Mouse (Mus musculus) stomach, embryonic 15.5 days (tissue): ENCODE data around the gene Foxl1. TPM values are rescaled to one million over a fixed set of nuclear protein-coding genes. Genes with fewer than 3 reads are reported as not detected.

Experiments used
- ATAC-seq: fragments of 200-750 bp; cut with Nextera tagmentation; 2 replicates; pipeline ENCODE4 v1.8.0; 2017; ENCODE audit warnings: low read depth, moderate number of reproducible peaks, moderate TSS enrichment; ENCODE audit not compliant: insufficient read depth, low FRiP score
- H3K27ac ChIP-seq: fragments of 300-500 bp; sonication (generic); 2 replicates; pipeline ENCODE4 v1.5.1; 2015; ENCODE audit warnings: mild to moderate bottlenecking, inconsistent platforms
- H3K27me3 ChIP-seq: fragments of 300-500 bp; sonication (generic); replicated peaks from 2 replicates; pipeline ENCODE4 v1.6.1; 2015; ENCODE audit warnings: inconsistent platforms
- H3K36me3 ChIP-seq: fragments of 300-500 bp; sonication (generic); 2 replicates; pipeline ENCODE4 v1.6.1; 2015; ENCODE audit warnings: inconsistent platforms
- H3K4me1 ChIP-seq: fragments of 300-500 bp; sonication (generic); 2 replicates; pipeline ENCODE4 v1.6.1; 2015; ENCODE audit warnings: inconsistent platforms
- H3K4me2 ChIP-seq: fragments of 300-500 bp; sonication (generic); 2 replicates; pipeline ENCODE4 v1.6.1; 2015; ENCODE audit warnings: mild to moderate bottlenecking, inconsistent platforms
- H3K4me3 ChIP-seq: fragments of 300-500 bp; sonication (generic); replicated peaks from 2 replicates; pipeline ENCODE4 v1.5.1; 2015; ENCODE audit warnings: inconsistent platforms
- H3K9ac ChIP-seq: fragments of 300-500 bp; sonication (generic); 2 replicates; pipeline ENCODE4 v1.6.1; 2015; ENCODE audit warnings: inconsistent platforms
- H3K9me3 ChIP-seq: fragments of 300-500 bp; sonication (generic); 2 replicates; pipeline ENCODE4 v1.6.1; 2016; ENCODE audit warnings: inconsistent platforms
- WGBS: fragments of 180-500 bp; shearing (Covaris S2); methylation state at CpG from one replicate; pipeline ENCODE4 v1.1.7; 2015; 5-methylcytosine and 5-hydroxymethylcytosine counted together
- polyA plus RNA-seq: library from polyadenylated mRNA; unstranded; fragments of >200 nt; fragmentation: Nextera tagmentation; extraction: Ambion mirVana; gene quantifications from 2 replicates; pipeline ENCODE4 v1.2.1, GENCODE M21; 2015

The Foxl1 gene
- polyA plus RNA-seq, 1 experiment from 2014 or later = 7.2 TPM

DNA sequence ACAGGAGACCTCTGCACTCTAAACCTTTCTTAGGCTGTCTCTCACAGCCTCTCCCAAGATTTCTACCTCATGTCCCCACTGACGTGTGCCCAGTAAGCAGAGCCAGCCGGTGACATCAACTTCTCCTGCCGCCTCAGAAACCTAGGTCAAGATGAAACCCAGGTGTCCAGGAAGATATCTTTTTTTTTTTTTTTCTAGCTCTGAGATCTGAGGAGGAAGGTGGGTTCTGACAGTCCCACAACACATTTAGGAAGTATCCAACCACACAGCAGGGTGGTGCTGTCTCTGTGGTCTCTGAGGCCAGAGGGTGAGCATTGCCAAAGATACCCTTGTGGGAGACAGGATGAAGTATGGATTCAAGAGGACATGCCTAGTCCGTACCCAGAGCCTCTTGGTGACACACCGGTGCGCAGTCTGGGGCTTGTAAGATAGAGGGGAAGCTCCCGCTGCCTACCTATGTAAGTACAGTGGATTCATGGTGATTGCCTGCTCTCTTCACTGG lies 29.3 kb downstream of the Foxl1 start:
- Histone ChIP-seq H3K27me3 (no peaks in the 10 kb centered on the region), H3K9ac (no peak overlapping the region), H3K36me3 (no peaks in the 10 kb centered on the region), H3K9me3 (no peaks in the 10 kb centered on the region), H3K4me1 (no peaks in the 10 kb centered on the region), H3K4me3 (no peak overlapping the region), H3K27ac (no peak overlapping the region), H3K4me2 (no peak overlapping the region)
- WGBS = 81% methylated on average over 7 of the region's 7 CpGs
- ATAC-seq = no peak

DNA sequence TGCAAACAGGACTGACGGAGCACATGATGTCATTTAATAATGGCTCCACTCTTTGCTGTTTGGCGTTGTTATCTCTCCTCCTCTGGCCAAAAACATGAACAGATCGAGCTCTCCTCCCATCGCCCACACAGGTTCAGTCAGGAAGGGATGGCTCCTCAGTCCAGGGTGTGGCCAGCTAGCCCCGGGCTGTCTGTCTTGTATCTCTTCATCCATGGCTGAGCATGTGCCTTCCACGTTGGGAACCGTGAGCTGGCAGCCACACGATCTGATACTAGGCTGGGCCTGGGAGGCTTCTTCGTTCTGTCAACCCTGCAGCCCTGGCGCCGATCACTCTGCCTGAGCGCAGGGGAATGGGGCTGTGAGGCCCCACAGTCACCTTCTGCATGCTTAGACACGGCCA lies 31.1 kb downstream of the Foxl1 start:
- 56% methylated on average over 13 of the region's 13 CpGs for WGBS
- Histone ChIP-seq H3K9ac (no peak overlapping the region), H3K9me3 (no peaks in the 10 kb centered on the region), H3K36me3 (no peaks in the 10 kb centered on the region), H3K27me3 (no peaks in the 10 kb centered on the region), H3K4me3 (no peak overlapping the region), H3K27ac (no peak overlapping the region), H3K4me1 (peaks cover 3% of the 10 kb centered on the region; the same call in 1 of the 2 replicates), H3K4me2 (no peak overlapping the region)
- no peak for ATAC-seq

DNA sequence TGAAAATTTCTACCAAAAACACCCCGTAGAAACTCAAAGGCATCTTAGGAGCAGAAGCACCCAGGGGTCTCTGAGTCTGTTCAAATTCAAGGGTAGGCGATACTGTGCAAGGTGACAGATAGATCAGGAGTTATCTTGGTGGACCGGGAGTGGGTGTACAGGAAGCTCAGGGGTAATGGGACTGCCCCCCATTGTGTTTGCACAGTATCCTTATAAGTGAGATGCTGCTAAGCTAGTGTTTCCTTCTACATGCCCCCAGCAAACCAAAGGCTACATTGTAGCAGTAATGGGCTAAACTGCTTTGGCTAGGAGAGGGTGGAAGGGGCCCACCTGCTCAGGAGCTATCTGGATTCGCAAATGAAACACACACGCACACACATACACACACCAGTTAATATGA lies 33.7 kb downstream of the Foxl1 start:
- Histone ChIP-seq H3K9me3 (no peaks in the 10 kb centered on the region), H3K4me2 (no peak overlapping the region), H3K27me3 (no peaks in the 10 kb centered on the region), H3K27ac (no peak overlapping the region), H3K4me3 (no peak overlapping the region), H3K36me3 (no peaks in the 10 kb centered on the region), H3K9ac (no peak overlapping the region), H3K4me1 (peaks cover 9% of the 10 kb centered on the region; the same call in 1 of the 2 replicates)
- ATAC-seq = no peak
- WGBS = 82% methylated on average over 5 of the region's 5 CpGs

DNA sequence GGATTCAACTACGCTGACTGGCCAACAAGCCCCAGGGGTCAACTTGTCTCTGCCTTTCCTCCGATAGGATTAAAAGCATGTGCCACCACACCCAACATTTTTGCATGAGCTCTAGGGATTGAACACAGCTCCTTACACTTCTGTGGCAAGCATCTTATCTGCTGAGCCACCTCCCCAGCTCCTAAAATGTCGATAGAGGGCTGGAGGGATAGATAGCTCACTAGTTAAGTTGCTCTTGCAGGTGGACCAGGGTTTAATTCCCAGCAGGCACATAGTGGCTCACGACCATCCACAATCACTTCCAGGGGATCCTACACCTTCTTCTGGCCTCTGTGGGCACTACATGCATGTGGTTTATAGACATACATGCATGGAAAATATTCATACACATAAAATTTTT lies 34.7 kb downstream of the Foxl1 start:
- WGBS = 70% methylated on average over 4 of the region's 4 CpGs
- no peaks in the 10 kb centered on the region for H3K36me3 ChIP-seq
- no peak overlapping the region for H3K4me3 ChIP-seq
- no peaks in the 10 kb centered on the region for H3K9me3 ChIP-seq
- no peak overlapping the region for H3K27ac ChIP-seq
- H3K4me1 ChIP-seq = peaks cover 9% of the 10 kb centered on the region; the same call in 1 of the 2 replicates
- no peak overlapping the region for H3K4me2 ChIP-seq
- no peak for ATAC-seq
- H3K27me3 ChIP-seq = no peaks in the 10 kb centered on the region
- no peak overlapping the region for H3K9ac ChIP-seq

DNA sequence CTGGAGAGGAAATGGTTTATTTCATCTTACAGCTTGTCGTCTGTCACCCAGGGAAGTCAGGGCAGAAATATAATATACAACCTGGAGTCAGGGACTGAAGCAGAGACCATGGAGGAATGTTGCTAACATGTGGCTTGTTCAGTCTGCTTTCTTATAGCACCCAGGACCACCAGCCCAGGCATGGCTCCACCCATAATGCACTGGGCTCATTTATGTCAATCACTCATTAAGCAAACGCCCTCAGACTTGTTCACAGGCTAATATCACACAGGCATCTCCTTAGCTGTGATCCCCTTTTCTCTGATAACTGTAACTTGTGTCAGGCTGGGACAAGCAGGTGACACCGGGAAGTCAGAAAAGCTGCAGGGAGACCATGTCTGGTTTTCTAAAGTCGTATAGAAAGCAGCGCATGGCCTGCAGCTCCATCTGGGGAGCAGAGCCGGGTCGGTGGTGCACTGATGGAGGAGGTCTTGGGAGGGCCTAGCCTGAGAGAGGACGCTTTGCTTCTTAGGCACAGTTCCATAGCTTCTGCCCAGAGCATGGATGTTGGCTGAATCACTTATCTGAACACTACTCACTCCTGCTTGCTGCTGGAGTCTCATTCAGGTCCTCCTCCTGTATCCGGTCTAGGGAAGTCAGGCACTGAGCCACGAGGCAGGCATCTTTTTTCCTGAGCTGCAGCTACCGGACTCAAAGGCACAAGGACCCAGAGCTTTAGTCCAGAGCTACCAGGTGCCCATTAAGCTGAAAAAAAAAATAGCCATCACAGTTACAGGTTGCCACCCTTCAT lies 35.4 kb downstream of the Foxl1 start:
- Histone ChIP-seq H3K27me3 (no peaks in the 10 kb centered on the region), H3K27ac (no peak overlapping the region), H3K4me1 (peaks cover 9% of the 10 kb centered on the region; the same call in 1 of the 2 replicates), H3K4me2 (no peak overlapping the region), H3K4me3 (no peak overlapping the region), H3K36me3 (no peaks in the 10 kb centered on the region), H3K9ac (no peak overlapping the region), H3K9me3 (no peaks in the 10 kb centered on the region)
- ATAC-seq = no peak
- WGBS = 65% methylated on average over 11 of the region's 11 CpGs

DNA sequence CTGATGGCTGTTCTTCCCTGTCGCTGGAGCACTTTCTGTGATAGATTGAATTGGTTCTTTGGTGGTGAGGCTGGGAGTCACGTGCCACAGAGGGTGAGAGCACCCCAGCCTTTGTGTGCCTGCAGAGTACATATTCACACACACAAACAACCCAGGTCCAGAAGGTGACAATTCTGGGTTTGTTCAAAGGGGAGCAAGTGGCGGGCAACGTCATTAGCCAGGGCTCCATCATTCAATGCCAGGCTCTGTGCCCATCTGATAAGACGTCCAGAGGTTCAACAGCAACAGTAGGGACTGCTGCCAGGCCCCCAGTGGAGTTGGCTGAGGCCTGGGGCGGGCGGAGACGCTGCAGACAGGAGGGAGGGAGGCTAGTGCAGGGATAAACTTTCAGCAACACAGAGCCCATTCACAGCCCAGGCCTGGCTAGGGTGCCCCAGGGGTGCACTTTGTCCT lies 36.3 kb downstream of the Foxl1 start:
- Histone ChIP-seq H3K27me3 (no peaks in the 10 kb centered on the region; the same call in 1 of the 2 replicates), H3K4me1 (peaks cover 9% of the 10 kb centered on the region; the same call in 1 of the 2 replicates), H3K36me3 (no peaks in the 10 kb centered on the region), H3K9ac (no peak overlapping the region), H3K27ac (no peak overlapping the region), H3K4me3 (no peak overlapping the region), H3K9me3 (no peaks in the 10 kb centered on the region), H3K4me2 (no peak overlapping the region)
- ATAC-seq = peak; percentile 67
- 35% methylated on average over 8 of the region's 8 CpGs for WGBS

DNA sequence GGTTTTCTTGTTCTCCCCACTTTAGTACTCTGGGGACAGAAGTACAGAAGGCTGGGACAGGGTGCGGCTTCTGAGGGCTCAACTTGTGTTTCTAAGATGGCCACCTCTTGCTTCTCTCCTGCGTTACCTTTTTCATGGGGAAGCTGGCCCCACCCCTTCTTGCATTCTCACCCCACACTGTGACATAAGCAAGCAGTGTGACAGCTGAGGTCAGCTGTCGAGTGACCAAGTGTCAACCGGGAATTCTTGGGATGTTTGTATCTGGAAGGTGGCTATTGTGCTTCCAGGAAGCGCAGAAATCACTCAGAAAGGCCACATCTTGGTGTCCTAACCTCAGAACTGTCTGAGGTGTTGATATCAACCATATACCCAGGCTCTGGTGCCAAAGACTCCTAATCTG lies 40.3 kb downstream of the Foxl1 start:
- no peak overlapping the region for H3K9ac ChIP-seq
- no peak overlapping the region for H3K27ac ChIP-seq

DNA sequence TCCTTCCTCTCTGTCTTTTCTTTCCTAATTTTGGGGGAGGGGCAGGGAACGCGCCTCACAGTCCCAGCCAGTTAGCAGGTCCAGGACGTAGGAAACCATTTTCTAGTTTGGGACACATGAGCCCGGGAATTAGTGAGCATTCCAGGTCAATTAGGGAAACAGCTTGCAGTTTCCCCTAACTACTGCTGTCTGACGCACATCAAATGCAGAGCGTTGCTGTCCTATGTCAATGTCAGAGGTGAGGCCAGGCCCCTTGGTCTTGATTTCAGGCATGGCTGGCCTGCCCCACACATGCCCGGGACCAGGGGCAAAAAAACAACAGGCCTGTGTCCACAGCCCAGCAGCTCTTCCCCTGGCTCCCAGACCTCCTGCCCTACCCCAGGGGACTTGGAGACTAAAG lies 42.4 kb downstream of the Foxl1 start:
- Histone ChIP-seq H3K4me1 (peaks cover 16% of the 10 kb centered on the region; the same call in 1 of the 2 replicates), H3K36me3 (no peaks in the 10 kb centered on the region), H3K4me2 (no peak overlapping the region), H3K27ac (no peak overlapping the region), H3K9ac (no peak overlapping the region), H3K4me3 (no peak overlapping the region), H3K9me3 (no peaks in the 10 kb centered on the region), H3K27me3 (no peaks in the 10 kb centered on the region; the same call in 1 of the 2 replicates)
- WGBS = 44% methylated on average over 7 of the region's 7 CpGs
- no peak for ATAC-seq

More for the DNA sequence above, 40.3 kb downstream of the Foxl1 start:
- H3K4me3 ChIP-seq = no peak overlapping the region
- no peaks in the 10 kb centered on the region; the same call in 1 of the 2 replicates for H3K27me3 ChIP-seq
- no peak for ATAC-seq
- peaks cover 21% of the 10 kb centered on the region; the same call in 1 of the 2 replicates for H3K4me1 ChIP-seq
- H3K4me2 ChIP-seq = no peak overlapping the region
- no peaks in the 10 kb centered on the region for H3K9me3 ChIP-seq
- H3K36me3 ChIP-seq = no peaks in the 10 kb centered on the region
- WGBS = 58% methylated on average over 5 of the region's 5 CpGs

DNA sequence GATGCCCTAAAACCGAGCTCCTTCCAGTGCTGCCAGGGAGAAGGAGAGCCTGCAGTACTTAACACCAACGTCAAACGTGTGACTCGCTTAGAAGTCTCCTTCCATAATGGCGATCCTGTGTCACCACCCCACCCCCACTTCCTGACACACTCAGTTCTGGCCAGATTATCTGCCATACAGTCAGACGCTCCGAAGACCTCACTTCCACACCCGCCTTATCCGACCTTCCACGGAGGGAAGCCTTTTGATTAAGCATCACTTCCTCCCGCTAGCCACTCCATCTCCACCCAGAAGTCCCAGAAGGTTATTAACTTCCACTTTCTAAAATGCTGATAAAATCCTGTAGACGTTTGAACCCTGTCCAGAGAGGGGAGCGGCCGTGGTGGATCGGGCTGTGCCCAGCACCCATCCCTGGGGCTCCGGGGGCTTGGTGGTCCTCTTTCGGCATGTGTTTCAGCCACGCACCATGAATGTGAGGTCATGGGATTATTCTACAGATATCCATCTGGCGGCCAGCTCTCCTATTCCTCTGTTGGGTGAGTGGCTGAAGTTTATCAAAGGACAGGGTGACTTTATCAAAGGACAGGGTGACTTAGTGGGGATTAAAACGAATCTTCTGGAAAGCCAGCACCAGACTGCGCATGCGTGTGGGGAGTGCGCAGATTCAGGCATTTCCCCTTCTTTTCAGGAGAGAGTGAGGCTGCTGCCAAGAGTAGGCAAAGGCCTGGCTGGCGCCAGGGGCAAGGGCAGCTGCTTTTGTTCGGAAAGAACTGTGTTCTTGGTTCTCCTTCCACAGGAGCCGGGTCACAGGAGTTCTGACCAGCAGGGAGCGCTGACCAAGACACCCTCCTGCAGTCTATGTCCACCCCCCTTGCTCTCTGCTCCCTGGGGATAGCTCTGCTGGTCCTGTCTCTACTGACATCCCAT lies 43.1 kb downstream of the Foxl1 start:
- Histone ChIP-seq H3K4me2 (no peak overlapping the region), H3K27ac (no peak overlapping the region), H3K27me3 (no peaks in the 10 kb centered on the region; the same call in 1 of the 2 replicates), H3K4me1 (peaks cover 23% of the 10 kb centered on the region), H3K9me3 (no peaks in the 10 kb centered on the region), H3K36me3 (no peaks in the 10 kb centered on the region), H3K4me3 (no peak overlapping the region), H3K9ac (no peak overlapping the region)
- 48% methylated on average over 27 of the region's 27 CpGs for WGBS
- ATAC-seq = no peak

DNA sequence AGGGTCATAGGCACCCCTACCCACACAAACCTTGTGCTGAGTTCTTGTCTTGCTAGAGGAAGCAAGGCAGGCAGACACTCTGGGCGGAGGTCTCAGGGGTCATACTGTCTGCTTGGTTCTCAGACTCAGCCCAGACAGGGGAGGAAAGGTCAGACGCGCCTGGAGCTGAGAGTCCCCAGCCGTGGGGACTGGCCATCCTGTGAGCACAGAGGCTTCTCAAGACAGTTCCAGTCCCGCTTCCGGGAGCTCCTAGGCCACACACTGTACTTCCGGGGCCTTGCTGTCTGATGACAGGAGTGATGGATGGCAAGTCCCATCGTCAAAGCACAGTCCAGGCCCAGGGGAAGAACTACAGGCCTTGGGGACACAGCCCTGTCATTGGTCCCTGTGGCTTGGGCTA lies 44.8 kb downstream of the Foxl1 start:
- H3K27ac ChIP-seq = no peak overlapping the region

DNA sequence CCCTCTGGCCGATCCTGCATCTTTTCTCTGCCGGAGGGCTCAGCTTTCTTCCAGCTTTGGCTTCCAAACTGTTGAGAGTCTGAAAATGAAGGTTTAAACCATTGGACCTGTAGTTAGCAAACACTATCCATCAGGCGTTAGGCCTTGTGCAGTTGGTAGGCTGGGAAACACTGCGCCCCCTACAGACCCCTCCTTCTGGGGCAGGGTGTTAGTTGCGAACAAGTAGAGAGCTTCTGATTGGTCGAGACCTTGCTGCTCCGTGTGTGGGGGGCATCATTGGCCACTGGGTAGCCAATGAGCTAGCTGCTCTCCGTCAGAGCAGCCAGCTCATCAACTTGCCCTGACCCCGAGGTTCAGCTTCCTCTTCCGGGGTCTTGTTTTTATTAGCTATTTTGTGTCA lies 46.4 kb downstream of the Foxl1 start:
- Histone ChIP-seq H3K27ac (no peak overlapping the region), H3K36me3 (no peaks in the 10 kb centered on the region), H3K4me1 (peaks cover 24% of the 10 kb centered on the region), H3K4me3 (no peak overlapping the region), H3K9me3 (no peaks in the 10 kb centered on the region), H3K4me2 (no peak overlapping the region), H3K9ac (no peak overlapping the region), H3K27me3 (no peaks in the 10 kb centered on the region; the same call in 1 of the 2 replicates)
- WGBS = 61% methylated on average over 10 of the region's 10 CpGs
- ATAC-seq = no peak

More for the DNA sequence above, 44.8 kb downstream of the Foxl1 start:
- no peak overlapping the region for H3K9ac ChIP-seq
- no peak overlapping the region for H3K4me3 ChIP-seq
- H3K27me3 ChIP-seq = no peaks in the 10 kb centered on the region; the same call in 1 of the 2 replicates
- no peak for ATAC-seq
- H3K36me3 ChIP-seq = no peaks in the 10 kb centered on the region
- peaks cover 24% of the 10 kb centered on the region for H3K4me1 ChIP-seq
- H3K4me2 ChIP-seq = no peak overlapping the region
- 68% methylated on average over 8 of the region's 8 CpGs for WGBS
- H3K9me3 ChIP-seq = no peaks in the 10 kb centered on the region
